Mouse (Mus musculus): ENCODE measurements around the gene Smco2. TPM values are rescaled to one million over a fixed set of nuclear protein-coding genes. Genes with fewer than 3 reads are reported as not detected.

Smco2 gene
- total RNA-seq, 1 experiment from 2014 or later: not detected

DNA sequence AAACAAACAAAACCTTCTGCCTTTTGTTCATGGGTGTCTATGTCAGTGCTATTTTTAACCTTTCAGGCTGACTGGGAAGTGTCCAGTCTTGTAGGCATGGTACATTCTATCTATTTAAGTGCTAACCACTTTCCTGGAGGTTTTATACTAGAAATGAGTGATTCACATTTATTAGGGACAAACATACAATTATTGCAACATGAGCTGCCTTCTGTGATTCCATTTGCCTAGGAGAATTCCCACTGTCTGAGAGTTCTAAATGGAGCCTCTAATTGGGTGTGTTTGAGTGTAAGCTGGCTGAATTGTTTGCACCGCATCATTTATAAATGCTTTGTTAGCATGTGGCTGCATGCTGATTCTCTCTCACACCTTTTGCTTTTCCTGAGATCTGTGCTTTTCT lies 65.9 kb downstream of the Smco2 start:
- ATAC-seq (replicated peaks; ENCODE audit: insufficient number of reproducible peaks, low FRiP score, low TSS enrichment, poor library complexity, severe bottlenecking): no peak

DNA sequence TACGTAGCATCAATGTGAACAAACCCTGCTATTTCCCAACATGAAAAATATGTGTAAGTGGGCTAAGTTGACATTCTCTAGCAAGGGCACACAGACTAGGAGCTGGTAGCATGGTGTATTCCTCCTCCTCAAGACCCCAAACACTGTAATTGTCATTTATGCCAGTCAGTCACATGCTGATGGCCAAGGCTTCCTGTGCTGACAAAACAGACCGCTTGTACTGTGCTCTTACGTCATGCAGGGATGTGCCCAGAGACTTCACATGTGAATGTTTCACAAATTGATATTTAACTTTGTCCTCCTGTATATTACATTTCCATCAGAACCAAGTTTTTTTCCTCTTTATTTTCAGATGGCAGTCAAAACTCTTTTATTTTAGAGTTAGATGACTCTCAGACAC lies 67.5 kb downstream of the Smco2 start:
- ATAC-seq (replicated peaks; ENCODE audit: insufficient number of reproducible peaks, low FRiP score, low TSS enrichment, poor library complexity, severe bottlenecking): no peak

DNA sequence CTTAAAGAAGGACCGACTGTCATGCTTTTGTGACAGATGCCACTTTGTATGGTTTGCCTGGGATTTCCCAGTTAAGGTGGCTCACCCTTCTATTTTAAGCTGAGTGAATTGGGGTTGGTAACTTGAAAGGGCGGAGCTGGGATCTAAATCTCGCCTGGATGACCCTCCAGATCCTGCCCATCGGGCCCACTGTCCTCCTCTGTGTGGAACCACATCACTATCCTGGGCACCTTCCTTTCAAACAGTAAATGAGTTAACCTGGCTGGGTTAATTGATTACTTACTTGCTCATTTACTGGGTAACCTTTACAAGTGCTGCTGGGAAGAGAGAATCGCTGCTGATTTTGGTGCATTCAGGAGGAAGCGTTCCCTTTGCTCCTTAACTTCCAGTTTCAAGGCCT lies 68.4 kb downstream of the Smco2 start:
- no peak for ATAC-seq (replicated peaks; ENCODE audit: insufficient number of reproducible peaks, low FRiP score, low TSS enrichment, poor library complexity, severe bottlenecking)

Other genes with a start within 250 kb of the Smco2 start
- gene Med21, start 207.6 kb upstream of the Smco2 start, total RNA-seq (2017): 67.9 to 97.9 TPM (median 85.9 TPM) in 3 replicates
- gene Tm7sf3, start 207.3 kb upstream of the Smco2 start, total RNA-seq (2017): 20.2 to 24.6 TPM (median 21.3 TPM) in 3 replicates
- gene Stk38l, start 125.1 kb upstream of the Smco2 start, total RNA-seq (2017): 11.4 to 19.1 TPM (median 18.1 TPM) in 3 replicates
- gene Arntl2, start 54.0 kb upstream of the Smco2 start, total RNA-seq (2017): 0.64 to 1.6 TPM (median 1.4 TPM) in 3 replicates
- 13.7 to 26.2 TPM (median 22.5 TPM) in 3 replicates for gene Ppfibp1, start 38.4 kb downstream of the Smco2 start, total RNA-seq (2017)
- gene 1700034J05Rik, start 104.3 kb downstream of the Smco2 start, total RNA-seq (2017): 1.2 TPM in 1 of 3 replicates, not detected in the others
- gene Rep15, start 182.5 kb downstream of the Smco2 start, total RNA-seq (2017): 0.39 to 1.5 TPM (median 0.48 TPM) in 3 replicates
- 52.8 to 89.4 TPM (median 63.5 TPM) in 3 replicates for gene Mrps35, start 192.7 kb downstream of the Smco2 start, total RNA-seq (2017)
- not detected in 3 replicates for gene Mansc4, start 236.9 kb downstream of the Smco2 start, total RNA-seq (2017)
- 2.1 to 6.9 TPM (median 3.6 TPM) in 3 replicates for gene Klhl42, start 241.3 kb downstream of the Smco2 start, total RNA-seq (2017)

Measured in monocyte, adult 5-6 weeks (primary cell).